Mouse (Mus musculus) heart, postnatal 14 days (tissue): Measurements from ENCODE around the gene Myh14. TPM values are rescaled to one million over a fixed set of nuclear protein-coding genes. Genes with fewer than 3 reads are reported as not detected.
A peak's percentile ranks its signal among the peaks of the same experiment; 100 is the strongest.

ENCODE experiments used
- DNase-seq, 2 experiments: peaks; one replicate each; pipeline ENCODE4 v3.0.0; 2021 to 2022
- intact Hi-C: fragments of 180-260 bp; cut with DNase I; formaldehyde crosslinking; loops from one replicate; pipeline ENCODE4 v1.15.1; 2025
- total RNA-seq, 2 experiments: library from RNA; stranded (reverse); gene quantifications; 2 replicates each; pipeline ENCODE4 v1.2.3; 2021

The Myh14 gene
- total RNA-seq, 2 experiments from 2014 or later: 55.0 to 72.4 TPM

DNA sequence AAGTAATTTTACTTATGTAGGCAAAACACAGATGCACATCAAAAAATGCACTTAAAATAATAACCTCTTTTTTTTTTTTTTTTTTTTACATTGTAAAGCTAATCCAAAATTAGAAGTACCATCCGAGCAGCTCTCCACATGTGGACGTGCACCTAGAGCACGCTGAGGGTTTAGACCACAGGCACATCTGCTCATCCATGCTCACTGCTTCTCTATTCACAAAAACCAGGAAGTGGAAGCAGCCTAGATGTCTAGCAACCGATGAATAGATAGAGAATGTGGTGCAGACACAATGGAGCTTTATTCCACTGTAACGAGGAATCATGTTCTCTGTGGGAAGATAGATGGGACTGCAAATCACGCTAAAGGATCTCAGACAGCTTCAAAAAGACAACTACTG, 4.5 kb upstream of the Myh14 start:
- intact Hi-C loops: no loop called here
- no peak for DNase-seq

GRCm38 (mm10) chr7:44674511-44674910, 3.9 kb upstream of the Myh14 start:
- DNase-seq: no peak
- intact Hi-C loops: no loop called here

DNA sequence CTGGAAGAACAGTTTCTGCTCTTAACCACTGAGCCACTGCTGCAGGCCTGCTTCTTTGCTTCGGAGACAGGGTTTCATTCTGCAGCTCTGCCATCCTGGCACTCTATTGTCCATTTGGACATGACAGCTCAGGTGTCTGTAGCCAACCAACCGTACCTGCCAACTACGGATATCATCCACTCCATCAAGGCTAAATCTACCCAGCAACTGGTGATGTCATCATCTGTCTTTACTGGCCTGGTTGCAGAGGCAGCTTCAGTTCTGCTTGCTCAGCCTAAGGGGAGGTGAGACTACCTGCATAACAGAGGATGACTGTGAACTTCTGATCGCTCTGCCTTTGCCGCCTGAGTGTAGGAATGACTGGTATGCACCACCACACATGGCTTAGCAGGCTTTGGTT, 1.6 kb upstream of the Myh14 start:
- DNase-seq: no peak
- intact Hi-C loops: no loop called here

- intact Hi-C loops: loop anchor here (5.0 kb wide), 1 partner anchor 33 kb away; no protein-coding TSS in a partner anchor
- no peak for DNase-seq
Measured at GRCm38 (mm10) chr7:44669103-44669502, 1.5 kb downstream of the Myh14 start.

DNA sequence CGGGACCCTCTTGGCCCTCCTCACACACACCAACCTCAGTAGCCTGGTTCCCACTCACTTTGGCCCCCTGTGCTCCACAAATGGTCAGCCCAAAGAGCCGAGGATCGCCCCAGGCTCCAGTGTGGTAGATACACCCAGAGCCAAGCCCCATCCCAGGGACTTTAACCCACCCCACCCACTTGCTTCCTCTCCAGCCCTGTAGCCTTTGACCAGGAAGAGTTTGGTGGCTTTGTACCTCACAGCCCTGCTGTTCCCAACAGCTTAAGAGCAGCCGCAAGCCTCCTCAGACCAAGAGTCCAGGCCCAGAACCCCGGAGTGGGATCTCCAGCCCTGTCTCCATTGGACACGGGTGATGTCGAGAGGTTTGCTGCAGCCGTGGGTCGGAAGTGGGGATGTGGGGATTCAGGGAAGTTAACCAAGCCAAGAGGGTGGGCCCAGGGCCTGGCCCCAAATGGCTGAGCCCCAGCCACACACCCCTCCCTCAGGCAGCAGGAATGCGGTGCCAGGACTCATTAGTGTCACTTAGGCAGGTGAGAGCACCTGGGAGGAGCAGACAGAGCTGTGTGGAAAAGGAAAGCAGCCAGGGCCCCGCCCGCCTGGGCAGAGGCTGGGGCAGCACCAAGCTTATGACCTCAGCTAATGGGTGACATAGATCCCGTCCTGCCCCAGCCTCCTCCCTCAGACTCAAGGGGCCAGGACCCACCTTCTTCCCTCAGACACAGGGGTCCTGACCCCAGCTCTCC, 2.5 kb downstream of the Myh14 start:
- intact Hi-C loops: loop anchor here (5.0 kb wide), 1 partner anchor 34 kb away; no protein-coding TSS in a partner anchor
- DNase-seq: no peak

GRCm38 (mm10) chr7:44666462-44666861, 4.2 kb downstream of the Myh14 start:
- DNase-seq: no peak
- intact Hi-C loops: loop anchor here (5.0 kb wide), 1 partner anchor 36 kb away; no protein-coding TSS in a partner anchor

DNA sequence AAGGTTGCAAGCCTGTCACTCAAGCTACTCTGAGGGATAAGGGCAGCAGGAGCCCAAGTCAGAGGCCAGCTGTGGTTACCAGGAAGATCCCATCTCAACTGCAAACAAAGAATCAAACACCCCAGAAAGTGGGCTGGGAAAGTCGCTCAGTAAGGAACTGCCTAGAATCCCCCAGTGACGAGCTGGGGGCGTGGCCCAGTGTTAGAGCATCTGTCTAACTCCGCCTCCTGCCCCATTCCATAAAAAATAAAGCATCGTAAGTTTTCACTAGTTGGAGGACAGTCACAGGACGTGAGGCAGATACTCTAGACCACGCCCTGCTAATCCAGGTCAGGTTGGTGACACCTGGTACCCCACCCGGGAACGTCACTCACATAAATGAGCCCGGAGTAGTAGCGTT, 5.9 kb downstream of the Myh14 start:
- DNase-seq: no peak
- intact Hi-C loops: loop anchor here (5.0 kb wide), 1 partner anchor 38 kb away; no protein-coding TSS in a partner anchor

DNA sequence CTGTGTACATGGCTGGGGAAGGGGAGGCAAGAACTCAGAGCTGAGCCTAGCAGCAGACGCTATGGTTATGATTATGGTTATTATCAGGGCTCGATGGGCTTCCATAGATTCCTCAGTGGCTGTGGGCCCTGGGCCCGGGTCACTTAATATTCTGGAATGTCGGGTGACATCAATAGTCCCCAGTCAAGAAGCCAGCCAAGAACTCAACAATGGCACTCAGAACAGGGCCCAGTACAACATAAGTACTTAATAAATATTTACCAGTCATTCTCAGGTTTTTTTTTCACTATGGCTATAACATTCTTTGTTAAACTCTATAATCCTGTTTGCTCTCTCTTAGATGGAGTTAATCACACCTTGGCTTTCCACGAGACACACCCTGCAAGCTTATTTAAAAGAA, 7.1 kb downstream of the Myh14 start:
- DNase-seq: no peak
- intact Hi-C loops: no loop called here

DNA sequence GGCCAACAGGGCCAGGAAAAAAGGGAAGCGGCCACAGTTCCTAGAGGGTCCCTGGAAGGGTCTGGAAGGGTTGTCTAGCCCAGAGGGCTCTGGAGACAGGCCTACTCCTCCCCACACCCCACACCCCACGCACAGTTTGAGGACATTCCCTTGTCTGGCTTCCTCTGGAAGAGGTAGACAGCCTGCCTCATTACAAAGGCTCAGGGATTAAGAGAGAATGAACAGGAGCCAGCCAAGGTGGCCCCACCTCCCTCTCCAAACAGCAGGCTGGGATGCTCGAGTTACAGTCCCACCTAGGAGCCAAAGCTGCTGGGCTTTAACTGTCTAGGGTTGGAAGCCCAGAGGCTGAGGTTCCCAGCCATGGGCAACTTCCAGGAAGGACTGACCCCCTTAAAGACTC, 8.1 kb downstream of the Myh14 start:
- no peak for DNase-seq

GRCm38 (mm10) chr7:44662168-44662567, 8.5 kb downstream of the Myh14 start:
- no peak for DNase-seq
- intact Hi-C loops: no loop called here

More for the DNA sequence above, 8.1 kb downstream of the Myh14 start:
- intact Hi-C loops: no loop called here

- intact Hi-C loops: no loop called here
- DNase-seq: no peak
Measured at GRCm38 (mm10) chr7:44661219-44661618, 9.4 kb downstream of the Myh14 start.

DNA sequence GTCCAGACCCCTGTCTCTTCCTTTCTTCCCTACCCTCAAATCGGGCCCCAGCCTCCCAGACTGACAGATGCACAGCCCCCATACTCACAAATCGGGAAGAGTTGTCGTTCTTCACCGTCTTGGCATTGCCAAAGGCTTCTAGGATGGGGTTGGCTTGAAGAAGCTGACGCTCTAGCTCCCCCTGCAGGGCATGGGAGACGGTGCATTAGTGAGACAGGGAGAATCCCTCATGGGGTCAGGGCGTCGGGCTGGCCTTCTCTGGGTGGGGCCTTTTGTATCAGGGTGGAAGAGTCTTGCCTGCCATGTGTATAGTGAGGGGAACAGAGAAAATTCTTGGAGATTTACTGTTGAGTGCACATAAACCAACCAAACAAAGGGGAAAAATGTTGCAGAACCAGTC, 15.1 kb downstream of the Myh14 start:
- DNase-seq: peak; percentile 35 to 59
- intact Hi-C loops: loop anchor here (10.0 kb wide), 1 partner anchor 169 kb away; no protein-coding TSS in a partner anchor

DNA sequence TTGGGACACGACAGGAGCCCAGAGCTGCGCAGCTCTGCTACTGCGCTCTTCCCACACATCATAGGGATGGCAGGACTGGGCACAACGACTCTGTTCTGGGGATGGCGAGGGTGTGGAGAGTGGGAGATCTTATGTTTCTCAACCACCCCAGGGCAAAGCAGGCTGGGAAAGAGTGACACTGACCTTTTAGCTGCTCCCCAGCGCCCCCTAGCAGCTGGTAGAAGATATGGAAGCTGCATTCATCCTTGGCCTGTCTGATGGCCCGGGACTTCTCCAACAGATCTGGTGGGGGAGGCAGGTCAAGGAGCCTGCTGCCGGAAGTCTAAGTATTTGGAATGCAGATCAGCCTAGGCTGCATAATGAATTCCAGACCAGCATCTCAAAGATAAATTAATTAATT, 16.9 kb downstream of the Myh14 start:
- intact Hi-C loops: loop anchor here (5.0 to 10.0 kb wide), 2 partner anchors 49 to 171 kb away; no protein-coding TSS in a partner anchor
- no peak for DNase-seq

GRCm38 (mm10) chr7:44651416-44651815, 19.2 kb downstream of the Myh14 start:
- intact Hi-C loops: loop anchor here (5.0 to 10.0 kb wide), 2 partner anchors 51 to 173 kb away; no protein-coding TSS in a partner anchor
- DNase-seq: no peak

- DNase-seq: peak; percentile 36 to 62
- intact Hi-C loops: loop anchor here (5.0 to 10.0 kb wide), 3 partner anchors 52 to 175 kb away; partner anchors contain the start of gene Mybpc2
Measured at GRCm38 (mm10) chr7:44649990-44650389, 20.7 kb downstream of the Myh14 start.

DNA sequence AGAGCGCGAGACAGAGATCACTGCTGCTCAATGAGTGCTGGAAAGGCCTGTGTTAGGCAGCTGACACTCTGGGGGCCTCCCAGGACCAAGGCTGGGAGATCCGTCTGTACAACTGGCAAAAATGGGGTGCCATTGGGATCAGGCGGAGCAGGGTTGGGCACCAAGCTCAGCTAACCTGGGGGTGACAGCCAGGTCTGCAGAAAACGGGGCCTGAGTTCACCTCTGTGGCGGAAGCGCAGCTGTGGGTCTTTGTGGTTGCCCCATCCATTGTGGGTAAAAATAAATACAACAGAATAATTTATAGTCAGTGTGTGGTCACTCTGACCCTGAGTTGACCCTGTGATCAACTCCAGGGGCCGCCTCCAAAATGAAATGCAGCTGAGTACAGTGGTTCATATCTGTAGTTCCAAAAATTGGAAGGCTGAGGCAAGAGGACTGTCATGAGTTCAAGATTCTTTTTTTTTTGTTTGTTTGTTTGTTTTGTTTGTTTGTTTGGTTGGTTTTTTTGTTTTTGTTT, 21.5 kb downstream of the Myh14 start:
- DNase-seq: no peak

GRCm38 (mm10) chr7:44647729-44648128, 22.9 kb downstream of the Myh14 start:
- intact Hi-C loops: loop anchor here (5.0 kb wide), 1 partner anchor 125 kb away; the partner anchor contains the start of gene Mybpc2
- peak; percentile 40 to 43 for DNase-seq

More for the DNA sequence above, 21.5 kb downstream of the Myh14 start:
- intact Hi-C loops: loop anchor here (5.0 kb wide), 1 partner anchor 127 kb away; the partner anchor contains the start of gene Mybpc2

GRCm38 (mm10) chr7:44647042-44647724, 23.5 kb downstream of the Myh14 start:
- intact Hi-C loops: loop anchor here (5.0 kb wide), 1 partner anchor 125 kb away; the partner anchor contains the start of gene Mybpc2
- peak; percentile 71 to 79 for DNase-seq

GRCm38 (mm10) chr7:44645951-44646350, 24.7 kb downstream of the Myh14 start:
- peak; percentile 66 to 67 for DNase-seq
- intact Hi-C loops: loop anchor here (5.0 kb wide), 1 partner anchor 124 kb away; the partner anchor contains the start of gene Mybpc2

- intact Hi-C loops: loop anchor here (5.0 kb wide), 1 partner anchor 123 kb away; the partner anchor contains the start of gene Mybpc2
Measured at GRCm38 (mm10) chr7:44645256-44645655, 25.4 kb downstream of the Myh14 start.

DNA sequence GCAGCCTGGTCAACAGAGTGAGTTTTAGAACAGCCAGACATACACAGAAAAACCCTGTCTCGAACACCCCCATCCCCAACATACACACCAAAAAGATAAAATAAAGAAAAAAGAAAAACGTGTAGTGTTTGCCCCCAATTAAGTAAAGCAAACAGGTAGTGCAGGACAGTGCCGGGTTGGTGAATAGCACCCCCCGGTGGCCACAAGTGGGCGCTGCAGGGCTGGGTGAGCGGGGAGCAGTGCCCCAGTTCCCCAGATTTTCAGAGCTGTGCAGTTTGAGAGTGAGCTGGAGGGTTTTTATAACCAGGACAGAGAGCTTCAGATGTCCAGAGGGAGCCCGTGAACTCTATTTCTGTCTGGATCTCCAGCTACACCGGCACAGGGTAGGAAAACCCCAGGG, 28.8 kb downstream of the Myh14 start:
- DNase-seq: peak; percentile 27 to 51
- intact Hi-C loops: no loop called here

More at GRCm38 (mm10) chr7:44645256-44645655, 25.4 kb downstream of the Myh14 start:
- DNase-seq: no peak
